Mouse (Mus musculus) heart, postnatal 0 days (tissue): ENCODE data around the gene M1ap.

ENCODE experiments used
- CTCF ChIP-seq: IDR thresholded peaks from 2 replicates; pipeline ENCODE4 v1.5.1; 2016; ENCODE audit warnings: antibody characterized with exemption, control low read depth, low read depth
- EP300 ChIP-seq: IDR thresholded peaks from 2 replicates; pipeline ENCODE4 v1.6.1; 2016; ENCODE audit warnings: antibody characterized with exemption, low read depth

DNA sequence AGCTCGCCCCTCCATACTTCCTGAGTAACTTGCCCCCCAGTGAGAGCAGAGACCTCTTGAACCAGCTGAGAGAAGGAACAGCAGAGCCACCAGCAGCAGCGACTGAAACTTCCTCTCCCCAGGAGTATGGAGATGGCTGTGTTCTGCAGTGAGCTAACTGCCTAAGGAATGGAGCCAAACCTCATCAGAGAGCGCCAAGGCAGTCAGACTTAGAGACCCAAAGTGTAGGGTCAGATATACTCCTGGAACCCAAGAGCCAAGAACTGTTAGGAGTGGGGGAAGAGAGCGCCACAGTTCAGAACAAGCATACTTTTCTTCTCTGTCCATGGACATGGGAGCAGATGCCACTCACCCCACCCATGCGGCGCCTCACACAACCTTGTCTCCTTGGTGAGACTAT lies 119.7 kb downstream of the M1ap start:
- TF ChIP-seq EP300 (no peak), CTCF (no peak)
